Mouse (Mus musculus): ENCODE data around the gene Arf5.

Gene Arf5

GRCm38 (mm10) chr6:28428290-28428689 is 4.9 kb downstream of the Arf5 start, which contains the start of gene Gcc1:
Gcc1 (minus strand) TSS chr6:28428390.
- DNase-seq (ENCODE audit: low read depth): no peak

GRCm38 (mm10) chr6:28429870-28430269 is 6.5 kb downstream of the Arf5 start:
- DNase-seq (ENCODE audit: low read depth): no peak

- no peak for DNase-seq (ENCODE audit: low read depth)
These were observed 7.6 kb downstream of the Arf5 start for GRCm38 (mm10) chr6:28430795-28431537.

- DNase-seq (ENCODE audit: low read depth): no peak
These were observed 8.1 kb downstream of the Arf5 start for GRCm38 (mm10) chr6:28431538-28431855.

GRCm38 (mm10) chr6:28447937-28448336 is 24.6 kb downstream of the Arf5 start:
- DNase-seq (ENCODE audit: low read depth): no peak

GRCm38 (mm10) chr6:28449253-28449652 is 25.9 kb downstream of the Arf5 start, which contains the start of gene Pax4:
Pax4 (minus strand) TSS chr6:28449353.
- no peak for DNase-seq (ENCODE audit: low read depth)

GRCm38 (mm10) chr6:28450481-28450880 is 27.1 kb downstream of the Arf5 start:
- DNase-seq (ENCODE audit: low read depth): no peak

- DNase-seq (ENCODE audit: low read depth): no peak
These were observed 27.6 kb downstream of the Arf5 start for GRCm38 (mm10) chr6:28450977-28451376.

- no peak for DNase-seq (ENCODE audit: low read depth)
These were observed 35.9 kb downstream of the Arf5 start for GRCm38 (mm10) chr6:28459221-28459668.

- DNase-seq (ENCODE audit: low read depth): peak; percentile 14
These were observed 37.2 kb downstream of the Arf5 start for GRCm38 (mm10) chr6:28460534-28460933.

- DNase-seq (ENCODE audit: low read depth): no peak
These were observed 41.3 kb downstream of the Arf5 start for GRCm38 (mm10) chr6:28464630-28465029.

GRCm38 (mm10) chr6:28470017-28470602 is 46.8 kb downstream of the Arf5 start:
- no peak for DNase-seq (ENCODE audit: low read depth)

GRCm38 (mm10) chr6:28470621-28471020 is 47.3 kb downstream of the Arf5 start:
- DNase-seq (ENCODE audit: low read depth): no peak

GRCm38 (mm10) chr6:28471284-28472035 is 48.1 kb downstream of the Arf5 start:
- no peak for DNase-seq (ENCODE audit: low read depth)

- no peak for DNase-seq (ENCODE audit: low read depth)
These were observed 50.9 kb downstream of the Arf5 start for GRCm38 (mm10) chr6:28474211-28474610.

- no peak for DNase-seq (ENCODE audit: low read depth)
These were observed 51.5 kb downstream of the Arf5 start, which contains the start of gene Snd1 for GRCm38 (mm10) chr6:28474839-28475238. Snd1 (plus strand) TSS chr6:28475139.
